Mouse (Mus musculus): ENCODE results near the gene Efcab12. TPM values are rescaled to one million over a fixed set of nuclear protein-coding genes. Genes with fewer than 3 reads are reported as not detected.

Efcab12 gene
- polyA plus RNA-seq, 1 experiment: 0.04 TPM

DNA sequence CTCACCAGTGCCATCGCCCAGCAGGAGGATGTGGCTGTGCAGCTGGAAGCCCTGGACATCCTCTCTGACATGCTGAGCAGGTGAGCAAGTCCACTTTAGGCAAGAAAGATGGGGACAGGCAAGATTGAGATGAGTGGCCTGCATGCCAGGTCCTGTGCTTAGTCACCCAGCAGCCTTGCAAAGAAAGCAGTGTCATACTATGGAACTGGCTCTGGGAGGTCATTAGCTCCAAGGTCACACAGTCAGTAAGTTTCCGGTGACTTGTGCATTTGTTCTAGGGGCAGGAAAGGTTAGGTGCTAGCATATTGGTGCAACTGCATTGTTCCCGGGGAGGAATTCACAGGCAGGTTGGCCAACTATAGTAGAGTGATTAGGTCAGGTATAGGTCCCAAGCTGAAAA is 55.4 kb downstream of the Efcab12 start:
- no peak overlapping the region for H3K4me3 ChIP-seq (ENCODE audit: low read depth, low read length)
- no peak overlapping the region for H3K27ac ChIP-seq (ENCODE audit: insufficient read depth, low read depth, low read length)
- no peaks in the 10 kb centered on the region for H3K4me1 ChIP-seq (ENCODE audit: control insufficient read depth, insufficient read depth, insufficient read length, low read length)
- H3K36me3 ChIP-seq (ENCODE audit: control insufficient read depth, insufficient read depth, low read length): no peaks in the 10 kb centered on the region
- TF ChIP-seq POLR2A (IDR thresholded peaks at IDR 0.05; ENCODE audit: low read depth, low read length) (no peak), CTCF (IDR thresholded peaks at IDR 0.05; ENCODE audit: extremely low read depth, insufficient read length, insufficient replicate concordance, low read depth, low read length) (no peak)
- WGBS: 84% methylated on average over 3 of the region's 3 CpGs
- no peaks in the 10 kb centered on the region for H3K27me3 ChIP-seq (ENCODE audit: control insufficient read depth, insufficient read depth, low read length)

DNA sequence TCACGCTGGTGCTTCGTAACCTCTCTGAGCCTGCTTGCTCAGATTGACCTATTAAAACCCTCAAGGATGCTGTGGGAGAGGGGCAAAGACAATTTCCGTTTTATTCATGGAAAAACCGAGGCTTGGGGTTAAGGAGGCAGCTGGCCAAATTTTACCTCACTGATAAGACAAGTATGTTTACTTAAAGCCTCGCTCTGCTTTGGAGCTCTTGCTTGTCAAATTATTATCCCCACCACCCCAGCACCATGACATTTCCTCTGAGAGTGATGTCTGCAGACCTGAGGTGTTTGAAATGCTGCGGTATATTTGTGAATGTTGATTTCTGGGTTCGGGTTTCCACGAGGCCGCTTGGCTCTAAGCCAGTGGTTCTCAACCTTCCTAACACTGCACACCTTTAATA is 61.8 kb downstream of the Efcab12 start:
- 24% methylated on average over 9 of the region's 9 CpGs for WGBS
- H3K36me3 ChIP-seq (ENCODE audit: control insufficient read depth, insufficient read depth, low read length): no peaks in the 10 kb centered on the region
- H3K4me1 ChIP-seq (ENCODE audit: control insufficient read depth, insufficient read depth, insufficient read length, low read length): peaks cover 3% of the 10 kb centered on the region; the same call in 1 of the 2 replicates
- no peaks in the 10 kb centered on the region for H3K27me3 ChIP-seq (ENCODE audit: control insufficient read depth, insufficient read depth, low read length)
- H3K27ac ChIP-seq (ENCODE audit: insufficient read depth, low read depth, low read length): no peak overlapping the region
- no peak overlapping the region for H3K4me3 ChIP-seq (ENCODE audit: low read depth, low read length)
- no peak for TF ChIP-seq POLR2A (IDR thresholded peaks at IDR 0.05; ENCODE audit: low read depth, low read length)
- no peak for TF ChIP-seq CTCF (IDR thresholded peaks at IDR 0.05; ENCODE audit: extremely low read depth, insufficient read length, insufficient replicate concordance, low read depth, low read length)

DNA sequence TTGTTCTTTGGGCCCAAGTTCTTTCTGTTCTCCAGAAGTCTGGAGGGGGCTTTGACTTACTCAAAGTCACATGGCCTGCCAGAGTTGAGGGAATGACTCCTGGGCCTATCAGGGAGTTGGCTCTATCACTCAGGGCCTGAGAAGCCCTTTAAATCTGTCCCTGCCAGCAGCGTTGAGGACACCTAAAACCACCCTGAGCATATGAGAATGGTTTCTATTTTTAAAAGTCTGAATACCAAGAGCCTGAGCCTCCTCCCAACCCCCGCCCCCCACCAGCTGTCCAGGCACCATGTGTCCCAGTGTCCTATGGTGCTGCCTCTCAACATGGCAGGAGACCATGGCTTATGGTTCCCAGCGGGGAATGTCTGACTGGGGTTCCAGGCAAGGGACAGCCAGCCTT is 62.4 kb downstream of the Efcab12 start:
- TF ChIP-seq POLR2A (IDR thresholded peaks at IDR 0.05; ENCODE audit: low read depth, low read length) (no peak), CTCF (IDR thresholded peaks at IDR 0.05; ENCODE audit: extremely low read depth, insufficient read length, insufficient replicate concordance, low read depth, low read length) (no peak)
- WGBS: 71% methylated on average over 3 of the region's 3 CpGs
- no peaks in the 10 kb centered on the region for H3K36me3 ChIP-seq (ENCODE audit: control insufficient read depth, insufficient read depth, low read length)
- no peaks in the 10 kb centered on the region for H3K27me3 ChIP-seq (ENCODE audit: control insufficient read depth, insufficient read depth, low read length)
- H3K4me3 ChIP-seq (ENCODE audit: low read depth, low read length): no peak overlapping the region
- no peak overlapping the region for H3K27ac ChIP-seq (ENCODE audit: insufficient read depth, low read depth, low read length)
- peaks cover 4% of the 10 kb centered on the region; the same call in 1 of the 2 replicates for H3K4me1 ChIP-seq (ENCODE audit: control insufficient read depth, insufficient read depth, insufficient read length, low read length)

DNA sequence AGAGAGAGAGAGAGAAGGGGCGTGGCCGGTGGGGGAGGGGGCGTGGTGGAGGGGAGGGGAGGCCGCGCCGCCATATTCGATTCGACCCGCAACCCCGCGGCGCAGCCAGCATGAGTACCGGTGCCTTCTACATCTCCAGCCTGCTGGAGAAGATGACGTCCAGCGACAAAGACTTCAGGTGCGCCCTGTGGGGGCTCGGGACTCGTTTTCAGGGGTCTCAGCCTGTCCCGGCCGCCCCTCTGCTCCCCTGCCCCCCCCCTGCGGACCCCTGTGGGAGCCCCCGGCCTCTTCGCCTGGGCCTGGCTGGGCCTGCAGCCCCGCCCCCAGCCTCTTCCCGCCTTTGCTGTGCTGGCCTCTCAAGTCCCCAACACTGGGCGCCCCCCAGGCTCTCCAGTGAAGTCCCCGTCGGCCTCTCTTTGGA is 63.7 kb downstream of the Efcab12 start, which contains the start of gene Cand2:
Cand2 (plus strand) TSS at position 38 of the 421 bp plus-strand sequence.
- Histone ChIP-seq H3K27me3 (ENCODE audit: control insufficient read depth, insufficient read depth, low read length) (no peaks in the 10 kb centered on the region), H3K27ac (ENCODE audit: insufficient read depth, low read depth, low read length) (no peak within 1 kb of the TSS), H3K4me1 (ENCODE audit: control insufficient read depth, insufficient read depth, insufficient read length, low read length) (peaks cover 7% of the 10 kb centered on the region), H3K4me3 (ENCODE audit: low read depth, low read length) (peak within 1 kb of the TSS; percentile 64), H3K36me3 (ENCODE audit: control insufficient read depth, insufficient read depth, low read length) (no peaks in the 10 kb centered on the region)
- TF ChIP-seq CTCF (IDR thresholded peaks at IDR 0.05; ENCODE audit: extremely low read depth, insufficient read length, insufficient replicate concordance, low read depth, low read length) (no peak), POLR2A (IDR thresholded peaks at IDR 0.05; ENCODE audit: low read depth, low read length) (no peak)
- 8% methylated on average over 24 of the region's 28 CpGs for WGBS

DNA sequence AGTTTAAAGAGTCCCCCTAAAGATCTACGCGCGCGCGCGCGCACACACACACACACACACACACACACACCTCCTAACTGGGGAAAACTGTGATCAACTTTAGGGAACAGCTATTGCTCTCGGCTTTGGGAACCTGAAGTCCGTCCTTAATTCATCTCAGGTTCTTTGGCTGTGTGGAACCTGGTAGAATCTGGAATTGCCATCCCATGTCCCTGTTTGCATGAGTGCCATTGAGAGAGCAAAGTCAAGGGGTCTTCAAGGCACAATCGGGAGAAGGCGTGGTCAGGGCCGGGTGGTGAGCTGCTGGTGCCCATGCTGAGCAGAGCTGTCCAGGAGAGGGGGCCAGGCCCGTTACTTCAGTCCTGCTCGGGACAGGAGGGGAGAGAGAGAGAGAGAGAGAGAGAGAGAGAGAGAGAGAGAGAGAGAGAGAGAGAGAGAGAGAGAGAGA is 64.2 kb downstream of the Efcab12 start:
- Histone ChIP-seq H3K4me3 (ENCODE audit: low read depth, low read length) (peak overlapping the region; percentile 48), H3K4me1 (ENCODE audit: control insufficient read depth, insufficient read depth, insufficient read length, low read length) (peaks cover 7% of the 10 kb centered on the region), H3K27me3 (ENCODE audit: control insufficient read depth, insufficient read depth, low read length) (no peaks in the 10 kb centered on the region), H3K36me3 (ENCODE audit: control insufficient read depth, insufficient read depth, low read length) (no peaks in the 10 kb centered on the region), H3K27ac (ENCODE audit: insufficient read depth, low read depth, low read length) (no peak overlapping the region)
- TF ChIP-seq CTCF (IDR thresholded peaks at IDR 0.05; ENCODE audit: extremely low read depth, insufficient read length, insufficient replicate concordance, low read depth, low read length): no peak
- TF ChIP-seq POLR2A (IDR thresholded peaks at IDR 0.05; ENCODE audit: low read depth, low read length): no peak
- WGBS: 5% methylated on average over 14 of the region's 14 CpGs

DNA sequence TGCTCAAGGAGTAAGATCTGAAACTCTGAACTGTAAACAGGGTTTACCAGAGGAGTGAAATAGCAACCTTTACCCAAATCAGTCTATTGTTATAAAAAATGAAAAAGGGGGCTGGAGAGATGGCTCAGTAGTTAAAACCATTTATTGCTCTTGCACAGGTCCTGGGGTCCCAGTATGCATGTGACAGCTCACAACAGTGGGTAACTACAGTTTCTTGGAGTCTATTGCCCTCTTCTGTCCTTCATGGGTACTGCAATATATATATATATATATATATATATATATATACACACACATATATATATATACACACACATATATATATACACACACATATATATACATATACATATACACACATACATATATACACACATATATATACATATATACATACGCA is 65.6 kb downstream of the Efcab12 start:
- 70% methylated on average over 1 of the region's 1 CpGs for WGBS
- TF ChIP-seq CTCF (IDR thresholded peaks at IDR 0.05; ENCODE audit: extremely low read depth, insufficient read length, insufficient replicate concordance, low read depth, low read length) (no peak), POLR2A (IDR thresholded peaks at IDR 0.05; ENCODE audit: low read depth, low read length) (no peak)
- H3K36me3 ChIP-seq (ENCODE audit: control insufficient read depth, insufficient read depth, low read length): no peaks in the 10 kb centered on the region
- H3K27me3 ChIP-seq (ENCODE audit: control insufficient read depth, insufficient read depth, low read length): no peaks in the 10 kb centered on the region
- H3K27ac ChIP-seq (ENCODE audit: insufficient read depth, low read depth, low read length): no peak overlapping the region
- no peak overlapping the region for H3K4me3 ChIP-seq (ENCODE audit: low read depth, low read length)
- peaks cover 8% of the 10 kb centered on the region for H3K4me1 ChIP-seq (ENCODE audit: control insufficient read depth, insufficient read depth, insufficient read length, low read length)

- WGBS: 77% methylated on average over 6 of the region's 6 CpGs
- no peak overlapping the region for H3K4me3 ChIP-seq (ENCODE audit: low read depth, low read length)
- H3K27me3 ChIP-seq (ENCODE audit: control insufficient read depth, insufficient read depth, low read length): no peaks in the 10 kb centered on the region
- no peaks in the 10 kb centered on the region for H3K36me3 ChIP-seq (ENCODE audit: control insufficient read depth, insufficient read depth, low read length)
- H3K27ac ChIP-seq (ENCODE audit: insufficient read depth, low read depth, low read length): no peak overlapping the region
- peaks cover 9% of the 10 kb centered on the region for H3K4me1 ChIP-seq (ENCODE audit: control insufficient read depth, insufficient read depth, insufficient read length, low read length)
- TF ChIP-seq CTCF (IDR thresholded peaks at IDR 0.05; ENCODE audit: extremely low read depth, insufficient read length, insufficient replicate concordance, low read depth, low read length): no peak
- TF ChIP-seq POLR2A (IDR thresholded peaks at IDR 0.05; ENCODE audit: low read depth, low read length): no peak
These were observed 66.0 kb downstream of the Efcab12 start for GRCm38 (mm10) chr6:115772201-115772600.

Measured in small intestine, adult 2 months (tissue).